Mouse (Mus musculus) bone marrow macrophage, adult 2 months (primary cell): ENCODE data around the gene Mtmr6. TPM values are rescaled to one million over a fixed set of nuclear protein-coding genes. Genes with fewer than 3 reads are reported as not detected.
A peak's percentile ranks its signal among the peaks of the same experiment; 100 is the strongest.

Experiments used
- H3K27ac ChIP-seq: 2 replicates; pipeline ENCODE4 v1.5.1; 2012; ENCODE audit warnings: low read depth, low read length; ENCODE audit not compliant: insufficient read depth
- H3K4me1 ChIP-seq: 2 replicates; pipeline ENCODE4 v1.6.1; 2012; ENCODE audit warnings: low read length; ENCODE audit not compliant: control insufficient read depth, insufficient read depth
- H3K4me3 ChIP-seq: 2 replicates; pipeline ENCODE4 v1.5.1; 2012; ENCODE audit warnings: mild to moderate bottlenecking, low read length, moderate library complexity; ENCODE audit not compliant: insufficient read depth
- CTCF ChIP-seq: IDR thresholded peaks from 2 replicates; pipeline ENCODE4 v1.5.1; 2012; ENCODE audit warnings: low read depth, mild to moderate bottlenecking, low read length, moderate library complexity
- POLR2A ChIP-seq: IDR thresholded peaks from 2 replicates; pipeline ENCODE4 v1.6.1; 2012; ENCODE audit warnings: mild to moderate bottlenecking, low read depth, low read length, borderline replicate concordance
- polyA plus RNA-seq: library from polyadenylated mRNA; stranded (reverse); fragments of >200 nt; gene quantifications from 2 replicates; pipeline ENCODE4 v1.2.4, GENCODE M21; 2012; ENCODE audit not compliant: missing spikeins, insufficient read depth, insufficient read length

Mtmr6 gene
- 122 and 129 TPM in 2 replicates for polyA plus RNA-seq

DNA sequence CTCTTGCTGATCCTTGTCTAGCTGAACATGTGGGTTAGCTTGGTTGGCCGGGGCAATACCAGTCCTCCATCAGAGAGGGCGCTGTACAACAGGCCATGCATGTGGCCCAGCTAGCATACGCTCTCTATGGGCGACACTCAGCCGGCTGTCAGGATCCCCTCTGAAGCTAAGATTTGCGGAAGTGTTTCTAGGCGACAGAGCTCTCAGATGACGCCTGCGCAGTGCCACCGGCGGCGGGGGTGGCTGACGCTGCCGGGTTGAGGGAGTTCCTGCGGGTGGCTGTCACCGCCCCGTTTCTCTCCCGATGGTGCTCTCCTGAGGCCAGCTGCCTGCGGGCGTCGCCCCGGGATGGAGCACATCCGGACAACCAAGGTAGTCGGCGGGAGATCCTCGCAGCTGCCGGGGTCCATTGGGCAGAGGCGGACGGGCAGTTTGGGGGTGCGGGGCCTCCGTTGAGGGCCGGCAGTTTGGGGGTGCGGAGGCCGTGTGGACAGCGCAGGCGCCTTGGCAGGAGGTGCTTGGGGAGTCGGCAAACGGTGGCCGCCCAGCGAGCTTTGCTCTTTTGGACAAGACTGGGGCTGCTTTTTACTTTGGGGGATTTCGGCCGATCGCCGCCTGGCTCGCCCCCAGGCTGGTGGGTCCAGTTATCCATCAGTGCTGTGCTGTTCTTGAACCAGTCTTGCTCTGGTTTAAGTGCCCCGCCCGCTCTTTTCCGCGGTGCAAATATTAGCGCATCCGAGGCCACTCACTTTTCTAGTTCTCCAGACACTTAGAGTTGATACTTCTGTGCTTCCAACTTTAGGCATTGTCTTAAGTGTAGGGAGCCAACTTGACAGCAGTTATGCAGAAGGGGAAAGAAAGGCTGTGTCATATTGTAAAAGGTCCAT, at the start of gene Mtmr6:
TSS of gene Mtmr6 (plus strand) at position 239 of the 887 bp plus-strand sequence.
- Histone ChIP-seq H3K4me3 (peak within 1 kb of the TSS; percentile 96), H3K27ac (peak within 1 kb of the TSS; percentile 54), H3K4me1 (peaks cover 28% of the 10 kb centered on the region)
- TF ChIP-seq POLR2A: no peak
- peak; percentile 48 for TF ChIP-seq CTCF

DNA sequence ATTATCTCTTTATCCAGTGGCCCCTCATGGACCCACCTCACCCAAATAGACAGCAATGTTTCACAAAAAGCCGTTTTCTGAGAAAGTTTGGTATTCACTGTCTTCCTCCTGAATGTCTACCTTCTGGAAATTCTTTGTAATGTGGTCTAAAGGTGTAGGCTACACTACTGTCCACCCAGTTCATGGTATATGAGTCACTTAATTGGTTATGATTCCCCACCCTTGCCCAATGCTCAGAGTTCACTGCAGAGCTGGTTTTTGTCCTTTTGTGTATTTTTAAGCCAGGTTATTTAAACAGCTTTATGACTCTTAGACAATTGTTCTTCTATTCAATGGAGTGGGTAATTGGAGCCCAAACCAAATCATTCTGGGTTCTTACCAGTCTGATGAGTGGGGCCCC, 48.9 kb upstream of the Mtmr6 start:
- H3K4me3 ChIP-seq: no peak overlapping the region
- TF ChIP-seq CTCF (no peak), POLR2A (no peak)
- H3K4me1 ChIP-seq: no peaks in the 10 kb centered on the region
- no peak overlapping the region for H3K27ac ChIP-seq

DNA sequence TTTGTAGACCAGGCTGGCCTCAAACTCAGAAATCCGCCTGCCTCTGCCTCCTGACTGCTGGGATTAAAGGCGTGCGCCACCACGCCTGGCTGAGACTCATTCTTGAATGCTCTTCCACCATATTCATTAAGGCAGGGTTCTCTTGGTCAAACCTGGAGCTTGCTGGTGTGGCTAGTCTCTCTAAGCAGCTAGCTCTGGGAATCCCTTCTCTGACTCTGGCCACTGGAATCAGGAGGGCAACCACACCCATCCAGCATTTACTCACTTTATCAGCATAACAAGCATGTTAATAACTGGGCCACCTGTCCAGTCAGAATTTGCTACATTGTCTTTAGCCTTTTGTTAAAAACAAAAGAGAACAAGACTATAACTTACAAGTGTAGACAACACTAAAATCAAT, 47.4 kb upstream of the Mtmr6 start:
- Histone ChIP-seq H3K4me3 (no peak overlapping the region), H3K27ac (no peak overlapping the region), H3K4me1 (no peaks in the 10 kb centered on the region)
- no peak for TF ChIP-seq CTCF
- TF ChIP-seq POLR2A: no peak

DNA sequence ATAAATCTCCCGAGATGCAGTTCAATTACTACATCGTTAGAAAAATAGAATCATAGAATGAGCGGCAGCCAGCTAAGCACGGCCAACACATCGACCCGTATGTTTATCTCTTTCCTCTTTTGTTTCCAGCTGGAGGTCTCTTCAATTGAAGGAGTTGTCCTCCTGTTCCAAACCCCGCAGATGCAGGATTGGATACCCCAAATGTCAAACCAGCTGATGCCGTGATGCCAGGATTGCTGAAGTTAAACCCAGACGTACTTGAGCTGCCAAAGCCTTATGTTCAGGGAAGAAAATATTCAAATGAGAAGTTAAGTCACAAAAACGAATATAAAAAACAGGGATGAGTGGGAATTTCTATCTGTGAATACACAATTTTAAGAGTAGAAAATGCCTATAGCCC, 45.1 kb upstream of the Mtmr6 start:
- no peak overlapping the region for H3K27ac ChIP-seq
- no peaks in the 10 kb centered on the region; the same call in 1 of the 2 replicates for H3K4me1 ChIP-seq
- no peak overlapping the region for H3K4me3 ChIP-seq
- TF ChIP-seq POLR2A (no peak), CTCF (no peak)

DNA sequence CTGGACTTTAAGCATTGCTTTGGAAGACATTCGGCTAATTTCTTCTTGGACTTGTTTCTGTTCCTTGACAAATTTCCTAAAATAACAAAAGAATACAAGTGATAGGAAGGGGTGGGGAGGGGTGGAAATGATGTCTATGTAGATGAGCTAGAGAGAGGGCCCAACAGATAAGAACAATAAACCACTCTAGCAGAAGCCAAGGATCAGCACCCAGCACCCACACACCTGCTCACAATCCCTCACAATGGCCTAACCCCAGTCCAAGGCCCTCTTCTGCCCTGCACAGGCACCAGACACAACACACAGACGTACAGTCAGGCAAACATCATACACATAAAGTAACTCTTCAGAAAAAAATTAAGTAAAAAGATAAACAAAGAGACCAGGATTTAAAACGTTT, 26.5 kb upstream of the Mtmr6 start:
- no peaks in the 10 kb centered on the region for H3K4me1 ChIP-seq
- TF ChIP-seq POLR2A (no peak), CTCF (no peak)
- H3K4me3 ChIP-seq: no peak overlapping the region
- H3K27ac ChIP-seq: no peak overlapping the region

DNA sequence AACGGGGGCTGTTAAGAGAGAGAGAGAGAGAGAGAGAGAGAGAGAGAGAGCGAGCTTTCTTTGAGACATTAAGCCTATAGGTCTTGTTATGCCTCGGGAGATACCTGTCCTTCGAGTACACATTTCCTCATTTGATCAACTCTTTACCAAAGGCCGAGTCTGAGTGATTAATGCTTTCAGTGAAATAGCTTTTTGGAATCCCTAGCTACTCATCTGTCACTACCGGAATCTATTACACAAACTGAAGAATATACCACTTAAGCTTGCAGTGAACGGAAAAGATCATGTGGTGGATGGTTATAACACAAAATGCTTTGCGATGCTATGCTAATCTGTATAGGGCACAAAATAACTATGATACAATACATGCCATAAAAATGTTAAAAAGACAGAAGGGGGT, 14.7 kb upstream of the Mtmr6 start:
- TF ChIP-seq POLR2A: no peak
- TF ChIP-seq CTCF: no peak
- peak overlapping the region; percentile 95 for H3K4me3 ChIP-seq

DNA sequence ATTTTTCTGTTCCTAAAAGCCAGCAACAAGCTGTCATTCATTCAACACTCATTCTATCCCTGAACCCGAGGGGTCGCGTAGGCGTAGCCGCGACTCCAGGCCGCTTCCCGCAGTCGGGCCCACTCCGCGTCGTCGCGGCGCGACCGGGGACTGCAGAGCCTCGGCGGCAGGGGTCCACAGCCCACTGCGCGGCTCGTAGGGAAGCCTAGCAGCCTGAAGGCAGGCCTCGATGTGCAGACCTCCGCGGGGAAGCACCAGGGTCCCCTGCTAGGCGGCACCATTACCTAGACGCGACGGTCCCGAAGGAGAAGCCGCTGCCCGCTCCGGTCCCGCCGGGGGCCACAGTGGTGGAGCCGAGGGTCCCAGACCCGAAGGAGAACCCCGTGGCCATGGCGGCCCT, 14.1 kb upstream of the Mtmr6 start:
- no peak for TF ChIP-seq CTCF
- TF ChIP-seq POLR2A: no peak
- Histone ChIP-seq H3K4me1 (peaks cover 9% of the 10 kb centered on the region), H3K27ac (peak overlapping the region; percentile 59), H3K4me3 (peak overlapping the region; percentile 95)

More for the DNA sequence above, 14.7 kb upstream of the Mtmr6 start:
- H3K27ac ChIP-seq: no peak overlapping the region
- H3K4me1 ChIP-seq: peaks cover 9% of the 10 kb centered on the region

DNA sequence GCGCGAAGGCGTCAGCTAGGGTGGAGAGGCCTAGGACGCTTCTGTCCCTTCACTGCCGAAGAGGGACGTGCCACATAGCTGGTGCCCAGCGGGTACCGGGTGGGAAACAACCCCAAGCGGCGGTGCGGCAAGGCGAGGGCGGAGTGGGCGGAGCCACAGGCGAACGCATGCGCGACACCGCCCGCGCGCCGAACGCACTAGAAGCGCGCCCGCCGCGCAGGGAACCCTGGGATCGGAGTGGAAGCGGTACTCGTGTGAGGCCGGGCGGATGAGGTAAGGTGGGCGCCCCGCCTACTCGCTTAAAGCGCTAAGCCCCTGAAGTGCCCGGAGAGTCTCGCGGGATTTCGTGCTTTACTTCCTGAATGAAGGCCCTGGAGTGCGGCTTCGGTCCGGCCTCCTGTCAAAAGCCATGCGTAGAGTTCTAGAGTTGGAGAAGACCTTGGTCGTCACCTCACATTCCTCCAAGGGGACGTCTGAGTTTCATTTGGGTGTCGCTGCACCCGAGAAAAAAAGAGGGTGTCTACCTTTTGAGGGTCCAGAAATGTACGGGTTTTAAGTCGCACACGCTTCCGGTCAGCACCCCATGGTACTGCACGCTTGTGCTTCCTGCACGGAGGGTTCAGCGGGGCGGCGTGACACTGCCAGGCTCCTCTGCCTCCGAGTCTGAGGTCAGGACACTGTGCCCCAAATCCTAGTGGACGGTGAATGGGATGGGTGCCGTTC, 13.6 kb upstream of the Mtmr6 start, which contains the start of the genes Nupl1 and Gm49336:
TSS of gene Nupl1 (minus strand) at position 151 of the 723 bp plus-strand sequence.
TSS of gene Gm49336 (minus strand) at position 227 of the 723 bp plus-strand sequence.
- H3K4me3 ChIP-seq: peak within 1 kb of the TSS; percentile 95

DNA sequence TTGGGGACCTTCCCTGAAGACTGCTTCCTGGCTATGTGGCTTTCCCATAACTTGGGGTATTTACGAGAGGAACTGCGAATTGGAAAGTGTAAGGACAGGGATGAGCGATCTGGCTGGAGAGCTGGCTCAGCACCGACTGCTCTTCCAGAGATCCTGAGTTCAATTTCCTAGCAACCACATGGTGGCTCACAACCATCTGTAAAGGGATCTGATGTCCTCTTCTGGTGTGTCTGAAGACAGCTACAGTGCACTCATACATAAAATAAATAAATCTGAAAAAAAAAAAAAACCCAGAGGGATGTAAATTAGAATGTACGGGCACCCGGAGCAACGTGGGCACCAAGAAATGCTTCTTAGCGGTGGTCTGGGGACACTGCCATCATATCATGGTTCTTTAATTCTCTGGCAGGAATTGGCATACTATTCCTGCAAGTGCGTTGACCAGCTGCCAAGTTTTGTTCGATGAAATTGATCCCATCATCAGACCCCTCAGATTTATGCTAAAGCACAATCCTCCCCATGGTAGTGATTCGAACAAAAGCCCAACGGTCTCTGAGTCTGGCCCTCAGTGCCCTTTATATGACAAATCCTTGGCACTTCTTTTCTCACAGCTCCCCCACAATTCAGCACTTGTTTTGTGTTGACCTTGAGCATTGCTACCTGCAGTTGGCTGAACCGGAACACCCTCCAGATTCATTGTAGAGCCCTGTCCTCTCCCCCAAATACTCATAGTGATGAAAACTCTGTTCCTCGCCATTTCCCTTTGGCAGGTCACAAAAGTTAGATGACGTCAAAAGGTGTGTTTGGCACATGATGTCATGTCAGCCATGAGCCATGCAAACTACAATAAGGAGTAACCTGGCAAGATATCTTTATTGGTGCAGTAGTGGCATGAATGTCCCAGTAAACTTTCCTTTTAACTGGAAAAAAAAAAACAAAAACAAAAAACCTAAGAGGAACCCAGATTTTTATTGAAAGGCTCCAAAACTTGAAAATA, 12.7 kb upstream of the Mtmr6 start:
- H3K4me1 ChIP-seq: peaks cover 9% of the 10 kb centered on the region
- no peak for TF ChIP-seq CTCF
- no peak for TF ChIP-seq POLR2A
- H3K27ac ChIP-seq: peak overlapping the region; percentile 94
- peak overlapping the region; percentile 83 for H3K4me3 ChIP-seq

More for the DNA sequence above, 13.6 kb upstream of the Mtmr6 start, which contains the start of the genes Nupl1 and Gm49336:
- H3K27ac ChIP-seq: peak within 1 kb of the TSS; percentile 94
- TF ChIP-seq CTCF (no peak), POLR2A (0 out of 2 replicates have a peak, but pooled peaks have one; percentile 40)
- peaks cover 9% of the 10 kb centered on the region for H3K4me1 ChIP-seq
